19 mouse cellular contexts compared by ENCODE assay signal in genomic region chr1:33026683-33027415, GRCm38 (mm10).
DNase-seq lines count a peak whose midpoint lies in the region; ATAC-seq and TF ChIP-seq lines count a peak whose summit lies in the region.
"Had no signal": no experiment of that assay in that cellular context is flagged by ENCODE, and none has a peak within 500 bp of the region (broad histone marks: within the 10 kb centered on the region; RNA-seq: fewer than 3 reads in every experiment).

No protein-coding gene starts in this region.

- 57% methylated on average over 8 of the region's 8 CpGs for WGBS in embryonic facial prominence, embryonic 11.5 days
- WGBS in embryonic facial prominence, embryonic 10.5 days, result 49% methylated on average over 8 of the region's 8 CpGs
- WGBS in forebrain, embryonic 13.5 days, result 10% methylated on average over 8 of the region's 8 CpGs
- 27% methylated on average over 8 of the region's 8 CpGs for WGBS in hindbrain, postnatal 0 days

- no peaks in the 10 kb centered on the region for H3K4me1 ChIP-seq in embryonic facial prominence, embryonic 11.5 days (ENCODE audit: control insufficient read depth, insufficient read depth, low read length)
- H3K4me1 ChIP-seq in embryonic facial prominence, embryonic 10.5 days, result no peaks in the 10 kb centered on the region
- H3K4me1 ChIP-seq in forebrain, embryonic 13.5 days, result peaks cover 18% of the 10 kb centered on the region
- no peaks in the 10 kb centered on the region for H3K4me1 ChIP-seq in hindbrain, postnatal 0 days (ENCODE audit: insufficient read depth, low read length)
- H3K4me1 ChIP-seq: heart, embryonic 15.5 days; kidney, embryonic 15.5 days; neural tube, embryonic 15.5 days had no signal

- no peaks in the 10 kb centered on the region for H3K9me3 ChIP-seq in embryonic facial prominence, embryonic 11.5 days (replicated peaks; ENCODE audit: control insufficient read depth, low read length)
- H3K9me3 ChIP-seq in embryonic facial prominence, embryonic 10.5 days, result no peaks in the 10 kb centered on the region
- no peaks in the 10 kb centered on the region for H3K9me3 ChIP-seq in forebrain, embryonic 13.5 days (replicated peaks)
- H3K9me3 ChIP-seq in hindbrain, postnatal 0 days (ENCODE audit: low read length), result no peaks in the 10 kb centered on the region
- H3K9me3 ChIP-seq: heart, embryonic 15.5 days; kidney, embryonic 15.5 days; limb, embryonic 13.5 days; neural tube, embryonic 15.5 days had no signal

- 0 out of 2 replicates have a peak, but pooled peaks have one; percentile 56 for ATAC-seq in embryonic facial prominence, embryonic 11.5 days (replicated peaks; ENCODE audit: insufficient number of reproducible peaks, low FRiP score, low TSS enrichment, low read depth)
- peak; percentile 60; the same call in 1 of the 2 replicates for ATAC-seq in forebrain, embryonic 13.5 days
- peak; percentile 88 for ATAC-seq in hindbrain, postnatal 0 days
- ATAC-seq: inflammation-experienced regulatory T-cells, adult 6 months; Patski had no signal

- DNase-seq in embryonic facial prominence, embryonic 11.5 days (ENCODE audit: low spot score), result no peak
- no peak for DNase-seq in embryonic facial prominence, embryonic 10.5 days (ENCODE audit: low spot score)
- DNase-seq in hindbrain, postnatal 0 days (ENCODE audit: low spot score), result peak; percentile 70
- DNase-seq in retina, embryonic 14.5 days (ENCODE audit: low spot score), result peak; percentile 69
- DNase-seq in kidney, postnatal 14 days, result no peak
- no peak for DNase-seq in right cerebral cortex, postnatal 25 days
- DNase-seq: B cell, adult 2 months; heart, adult 18-20 months; lung, postnatal 36 days; right cerebral cortex, adult 18-20 months; thymus, postnatal 14 days had no signal

- H3K4me2 ChIP-seq in embryonic facial prominence, embryonic 11.5 days (ENCODE audit: low read depth, low read length), result no peak overlapping the region
- H3K4me2 ChIP-seq in forebrain, embryonic 13.5 days, result no peak overlapping the region
- H3K4me2 ChIP-seq in hindbrain, postnatal 0 days (ENCODE audit: low read depth, low read length), result no peak overlapping the region
- H3K4me2 ChIP-seq: heart, embryonic 15.5 days; kidney, embryonic 15.5 days; limb, embryonic 13.5 days; neural tube, embryonic 15.5 days had no signal

- TF ChIP-seq CTCF in hindbrain, postnatal 0 days (IDR thresholded peaks at IDR 0.05; ENCODE audit: low read depth), result no peak

- H3K9ac ChIP-seq in embryonic facial prominence, embryonic 11.5 days (replicated peaks; ENCODE audit: low read length), result no peak overlapping the region
- H3K9ac ChIP-seq in forebrain, embryonic 13.5 days, result no peak overlapping the region
- H3K9ac ChIP-seq in hindbrain, postnatal 0 days (replicated peaks; ENCODE audit: low read length), result no peak overlapping the region
- H3K9ac ChIP-seq: heart, embryonic 15.5 days; kidney, embryonic 15.5 days; limb, embryonic 13.5 days; neural tube, embryonic 15.5 days had no signal

- no peaks in the 10 kb centered on the region for H3K36me3 ChIP-seq in embryonic facial prominence, embryonic 11.5 days (replicated peaks; ENCODE audit: control insufficient read depth, insufficient read depth, low read depth, low read length)
- no peaks in the 10 kb centered on the region for H3K36me3 ChIP-seq in embryonic facial prominence, embryonic 10.5 days (replicated peaks)
- no peaks in the 10 kb centered on the region for H3K36me3 ChIP-seq in forebrain, embryonic 13.5 days (ENCODE audit: poor library complexity, severe bottlenecking)
- H3K36me3 ChIP-seq in hindbrain, postnatal 0 days (ENCODE audit: insufficient read depth, low read length), result no peaks in the 10 kb centered on the region
- H3K36me3 ChIP-seq: heart, embryonic 15.5 days; kidney, embryonic 15.5 days; limb, embryonic 13.5 days; neural tube, embryonic 15.5 days had no signal

- H3K4me3 ChIP-seq in embryonic facial prominence, embryonic 11.5 days (ENCODE audit: low read depth, low read length), result no peak overlapping the region
- no peak overlapping the region for H3K4me3 ChIP-seq in embryonic facial prominence, embryonic 10.5 days
- no peak overlapping the region for H3K4me3 ChIP-seq in forebrain, embryonic 13.5 days
- H3K4me3 ChIP-seq in hindbrain, postnatal 0 days (ENCODE audit: low read length), result no peak overlapping the region
- H3K4me3 ChIP-seq: heart, embryonic 15.5 days; kidney, embryonic 15.5 days; limb, embryonic 13.5 days; neural tube, embryonic 15.5 days had no signal

- H3K27me3 ChIP-seq in embryonic facial prominence, embryonic 11.5 days (ENCODE audit: control insufficient read depth, insufficient read depth, low read length), result no peaks in the 10 kb centered on the region
- no peaks in the 10 kb centered on the region for H3K27me3 ChIP-seq in embryonic facial prominence, embryonic 10.5 days (replicated peaks; ENCODE audit: low read depth, poor library complexity, severe bottlenecking)
- no peaks in the 10 kb centered on the region for H3K27me3 ChIP-seq in forebrain, embryonic 13.5 days
- H3K27me3 ChIP-seq in hindbrain, postnatal 0 days (ENCODE audit: insufficient read depth, low read length), result no peaks in the 10 kb centered on the region
- H3K27me3 ChIP-seq: heart, embryonic 15.5 days; kidney, embryonic 15.5 days; limb, embryonic 13.5 days; neural tube, embryonic 15.5 days had no signal

- no peak overlapping the region for H3K27ac ChIP-seq in embryonic facial prominence, embryonic 11.5 days (replicated peaks; ENCODE audit: low read depth, low read length)
- no peak overlapping the region for H3K27ac ChIP-seq in embryonic facial prominence, embryonic 10.5 days (replicated peaks)
- H3K27ac ChIP-seq in forebrain, embryonic 13.5 days, result no peak overlapping the region
- no peak overlapping the region for H3K27ac ChIP-seq in hindbrain, postnatal 0 days
- H3K27ac ChIP-seq: heart, embryonic 15.5 days; kidney, embryonic 15.5 days; limb, embryonic 13.5 days; neural tube, embryonic 15.5 days; stomach, postnatal 0 days had no signal

Comparison
In these comparisons a context has a peak if more than half of its experiments do, and no peak if none do; other contexts are left out.
1. DNase-seq: peak in hindbrain, postnatal 0 days (single experiment) and retina, embryonic 14.5 days (single experiment); none in embryonic facial prominence, embryonic 11.5 days (single experiment), embryonic facial prominence, embryonic 10.5 days (single experiment), kidney, postnatal 14 days (single experiment) and right cerebral cortex, postnatal 25 days (single experiment).
2. Peak in every context shown above with its lines, with median percentiles within 50 percentile points of each other: ATAC-seq.